Mouse (Mus musculus) myocyte (in vitro differentiated cells): ENCODE measurements at regions not wholly inside any gene's neighbourhood (a gene's known extent, or its start where the extent isn't known, plus 50 kb on each side); places are given as distances from the start of the nearest gene placed in this dataset.

Experiments
- H3K27me3 ChIP-seq: one replicate; pipeline ENCODE4 v1.6.1; 2011; ENCODE audit not compliant: control insufficient read depth, insufficient read depth, insufficient read length
- H3K36me3 ChIP-seq: one replicate; pipeline ENCODE4 v1.6.1; 2011; ENCODE audit not compliant: control insufficient read depth, insufficient read depth
- H3K4me2 ChIP-seq: one replicate; pipeline ENCODE4 v1.6.1; 2011; ENCODE audit warnings: low read depth, control low read depth
- H3K4me3 ChIP-seq: one replicate; pipeline ENCODE4 v1.5.1; 2011; ENCODE audit warnings: mild to moderate bottlenecking, control low read depth, moderate library complexity
- H3K79me2 ChIP-seq: one replicate; pipeline ENCODE4 v1.6.1; 2011; ENCODE audit not compliant: control insufficient read depth, insufficient read depth
- H3ac ChIP-seq: one replicate; pipeline ENCODE4 v1.6.1; 2011; ENCODE audit not compliant: control insufficient read depth, insufficient read length
- CEBPB ChIP-seq: IDR thresholded peaks from 2 replicates; pipeline ENCODE4 v1.6.1; 2011; ENCODE audit warnings: mild to moderate bottlenecking, moderate library complexity; ENCODE audit not compliant: poor library complexity, insufficient read depth, severe bottlenecking
- E2F4 ChIP-seq: IDR thresholded peaks from one replicate; pipeline ENCODE4 v1.6.1; 2011; ENCODE audit warnings: mild to moderate bottlenecking, control low read depth, moderate library complexity; ENCODE audit not compliant: insufficient read depth
- MAX ChIP-seq: IDR thresholded peaks from one replicate; pipeline ENCODE4 v1.6.1; 2011; ENCODE audit warnings: low read depth, mild to moderate bottlenecking, control low read depth
- MYOD1 ChIP-seq, 3 experiments: IDR thresholded peaks; one replicate each; pipeline ENCODE4 v1.6.1; 2011; ENCODE audit warnings: control low read depth in 2 of 3, low read depth in 2 of 3, mild to moderate bottlenecking in 2 of 3, moderate library complexity in 1 of 3; ENCODE audit not compliant: insufficient read length in 2 of 3, control insufficient read depth in 1 of 3
- MYOG ChIP-seq, 3 experiments: IDR thresholded peaks; one replicate each; pipeline ENCODE4 v1.6.1; 2011; ENCODE audit warnings: control low read depth in 2 of 3, low read depth in 2 of 3, mild to moderate bottlenecking in 2 of 3; ENCODE audit not compliant: insufficient read length in 2 of 3, control insufficient read depth in 1 of 3, insufficient read depth in 1 of 3
- POLR2A ChIP-seq: IDR thresholded peaks from one replicate; pipeline ENCODE4 v1.6.1; 2011; ENCODE audit warnings: low read depth, mild to moderate bottlenecking, control low read depth, moderate library complexity; ENCODE audit not compliant: insufficient read length
- POLR2AphosphoS2 ChIP-seq: IDR thresholded peaks from one replicate; pipeline ENCODE4 v1.6.1; 2011; ENCODE audit warnings: low read depth, control low read depth; ENCODE audit not compliant: insufficient read length
- REST ChIP-seq: IDR thresholded peaks from one replicate; pipeline ENCODE4 v1.6.1; 2011; ENCODE audit warnings: mild to moderate bottlenecking, control low read depth, moderate library complexity; ENCODE audit not compliant: insufficient read depth, insufficient read length
- SRF ChIP-seq: IDR thresholded peaks from one replicate; pipeline ENCODE4 v1.6.1; 2011; ENCODE audit warnings: low read depth; ENCODE audit not compliant: control insufficient read depth, insufficient read length
- TCF12 ChIP-seq: IDR thresholded peaks from one replicate; pipeline ENCODE4 v1.6.1; 2011; ENCODE audit warnings: mild to moderate bottlenecking, control low read depth; ENCODE audit not compliant: poor library complexity, insufficient read depth, severe bottlenecking
- TCF3 ChIP-seq: IDR thresholded peaks from one replicate; pipeline ENCODE4 v1.6.1; 2011; ENCODE audit warnings: low read depth, control low read depth; ENCODE audit not compliant: insufficient read length
- USF1 ChIP-seq: IDR thresholded peaks from one replicate; pipeline ENCODE4 v1.6.1; 2011; ENCODE audit warnings: low read depth, mild to moderate bottlenecking, control low read depth, moderate library complexity

GRCm38 (mm10) chr10:96460617-96461338 is 156.0 kb upstream of the Btg1 start:
- Histone ChIP-seq H3K4me2 (peak overlapping the region; percentile 44), H3K4me3 (no peak overlapping the region), H3K36me3 (no peaks in the 10 kb centered on the region), H3K27me3 (no peaks in the 10 kb centered on the region), H3ac (no peak overlapping the region), H3K79me2 (no peaks in the 10 kb centered on the region)
- TF ChIP-seq POLR2A (no peak), SRF (no peak)

- H3K27me3 ChIP-seq: no peaks in the 10 kb centered on the region
- no peak overlapping the region for H3K4me3 ChIP-seq
- no peak overlapping the region for H3ac ChIP-seq
- no peaks in the 10 kb centered on the region for H3K36me3 ChIP-seq
- no peak overlapping the region for H3K4me2 ChIP-seq
- H3K79me2 ChIP-seq: no peaks in the 10 kb centered on the region
- TF ChIP-seq MYOD1 (IDR thresholded peaks at IDR 0.05; ENCODE audit: control insufficient read depth in 1 of 3, insufficient read length in 2 of 3, low read depth in 2 of 3) (no peak), POLR2AphosphoS2 (no peak), CEBPB (no peak), POLR2A (no peak), E2F4 (no peak), MAX (no peak), TCF3 (no peak), MYOG (IDR thresholded peaks at IDR 0.05; ENCODE audit: control insufficient read depth in 1 of 3, insufficient read depth in 1 of 3, insufficient read length in 2 of 3, low read depth in 2 of 3) (no peak), REST (no peak), SRF (no peak), TCF12 (no peak)
Measured at GRCm38 (mm10) chr10:96465967-96466366, 150.8 kb upstream of the Btg1 start.

GRCm38 (mm10) chr10:96466845-96467244 is 150.0 kb upstream of the Btg1 start:
- no peak overlapping the region for H3ac ChIP-seq
- H3K4me2 ChIP-seq: no peak overlapping the region
- H3K4me3 ChIP-seq: no peak overlapping the region
- H3K27me3 ChIP-seq: no peaks in the 10 kb centered on the region
- H3K36me3 ChIP-seq: no peaks in the 10 kb centered on the region
- TF ChIP-seq USF1 (no peak), MYOD1 (IDR thresholded peaks at IDR 0.05; ENCODE audit: control insufficient read depth in 1 of 3, insufficient read length in 2 of 3, low read depth in 2 of 3) (no peak), TCF12 (no peak), POLR2AphosphoS2 (no peak), CEBPB (no peak), TCF3 (no peak), E2F4 (no peak), MYOG (IDR thresholded peaks at IDR 0.05; ENCODE audit: control insufficient read depth in 1 of 3, insufficient read depth in 1 of 3, insufficient read length in 2 of 3, low read depth in 2 of 3) (no peak), REST (no peak), SRF (no peak), POLR2A (no peak), MAX (no peak)
- H3K79me2 ChIP-seq: no peaks in the 10 kb centered on the region

GRCm38 (mm10) chr10:96467661-96468060 is 149.1 kb upstream of the Btg1 start:
- H3K4me2 ChIP-seq: no peak overlapping the region
- H3K36me3 ChIP-seq: no peaks in the 10 kb centered on the region
- H3K4me3 ChIP-seq: no peak overlapping the region
- H3ac ChIP-seq: no peak overlapping the region
- no peaks in the 10 kb centered on the region for H3K79me2 ChIP-seq
- no peaks in the 10 kb centered on the region for H3K27me3 ChIP-seq
- no peak for TF ChIP-seq CEBPB
- TF ChIP-seq TCF3: no peak
- TF ChIP-seq TCF12: no peak
- TF ChIP-seq MYOG (IDR thresholded peaks at IDR 0.05; ENCODE audit: control insufficient read depth in 1 of 3, insufficient read depth in 1 of 3, insufficient read length in 2 of 3, low read depth in 2 of 3): no peak

GRCm38 (mm10) chr10:96471523-96471922 is 145.3 kb upstream of the Btg1 start:
- Histone ChIP-seq H3K4me2 (no peak overlapping the region), H3ac (no peak overlapping the region), H3K79me2 (no peaks in the 10 kb centered on the region), H3K4me3 (no peak overlapping the region), H3K27me3 (no peaks in the 10 kb centered on the region), H3K36me3 (no peaks in the 10 kb centered on the region)
- TF ChIP-seq MAX: no peak
- TF ChIP-seq E2F4: no peak
- no peak for TF ChIP-seq CEBPB
- no peak for TF ChIP-seq USF1
- TF ChIP-seq TCF3: no peak
- no peak for TF ChIP-seq REST
- TF ChIP-seq POLR2AphosphoS2: no peak
- TF ChIP-seq MYOD1 (IDR thresholded peaks at IDR 0.05; ENCODE audit: control insufficient read depth in 1 of 3, insufficient read length in 2 of 3, low read depth in 2 of 3): no peak
- no peak for TF ChIP-seq SRF
- TF ChIP-seq MYOG (IDR thresholded peaks at IDR 0.05; ENCODE audit: control insufficient read depth in 1 of 3, insufficient read depth in 1 of 3, insufficient read length in 2 of 3, low read depth in 2 of 3): no peak
- TF ChIP-seq TCF12: no peak
- TF ChIP-seq POLR2A: no peak
